Mouse (Mus musculus) hindbrain, embryonic 12.5 days (tissue): ENCODE data around the gene Scml4. TPM values are rescaled to one million over a fixed set of nuclear protein-coding genes. Genes with fewer than 3 reads are reported as not detected.
A peak's percentile ranks its signal among the peaks of the same experiment; 100 is the strongest.

Experiments used
- ATAC-seq: fragments of 200-750 bp; cut with Nextera tagmentation; 2 replicates; pipeline ENCODE4 v1.8.0; 2017; ENCODE audit warnings: moderate TSS enrichment; ENCODE audit not compliant: low FRiP score
- H3K27ac ChIP-seq: fragments of 300-500 bp; sonication (generic); 2 replicates; pipeline ENCODE4 v1.5.1; 2016; ENCODE audit warnings: mild to moderate bottlenecking
- H3K27me3 ChIP-seq: fragments of 300-500 bp; sonication (generic); 2 replicates; pipeline ENCODE4 v1.6.1; 2016; ENCODE audit warnings: mild to moderate bottlenecking
- H3K36me3 ChIP-seq: fragments of 300-500 bp; sonication (generic); 2 replicates; pipeline ENCODE4 v1.6.1; 2016; ENCODE audit warnings: mild to moderate bottlenecking
- H3K4me1 ChIP-seq: fragments of 300-500 bp; sonication (generic); 2 replicates; pipeline ENCODE4 v1.6.1; 2016
- H3K4me2 ChIP-seq: fragments of 300-500 bp; sonication (generic); replicated peaks from 2 replicates; pipeline ENCODE4 v1.6.1; 2016; ENCODE audit warnings: mild to moderate bottlenecking
- H3K4me3 ChIP-seq: fragments of 300-500 bp; sonication (generic); 2 replicates; pipeline ENCODE4 v1.5.1; 2016; ENCODE audit warnings: mild to moderate bottlenecking
- H3K9ac ChIP-seq: fragments of 300-500 bp; sonication (generic); 2 replicates; pipeline ENCODE4 v1.6.1; 2016; ENCODE audit warnings: mild to moderate bottlenecking, moderate library complexity
- H3K9me3 ChIP-seq: fragments of 300-500 bp; sonication (generic); replicated peaks from 2 replicates; pipeline ENCODE4 v1.6.1; 2016; ENCODE audit warnings: mild to moderate bottlenecking
- WGBS: fragments of 180-500 bp; shearing (Covaris S2); methylation state at CpG from one replicate; pipeline ENCODE4 v1.1.7; 2016; 5-methylcytosine and 5-hydroxymethylcytosine counted together
- polyA plus RNA-seq: library from polyadenylated mRNA; unstranded; fragments of >200 nt; fragmentation: Nextera tagmentation; extraction: Ambion mirVana; gene quantifications from 2 replicates; pipeline ENCODE4 v1.2.1, GENCODE M21; 2016

Scml4 gene
- polyA plus RNA-seq, 1 experiment from 2014 or later = 4.0 TPM

DNA sequence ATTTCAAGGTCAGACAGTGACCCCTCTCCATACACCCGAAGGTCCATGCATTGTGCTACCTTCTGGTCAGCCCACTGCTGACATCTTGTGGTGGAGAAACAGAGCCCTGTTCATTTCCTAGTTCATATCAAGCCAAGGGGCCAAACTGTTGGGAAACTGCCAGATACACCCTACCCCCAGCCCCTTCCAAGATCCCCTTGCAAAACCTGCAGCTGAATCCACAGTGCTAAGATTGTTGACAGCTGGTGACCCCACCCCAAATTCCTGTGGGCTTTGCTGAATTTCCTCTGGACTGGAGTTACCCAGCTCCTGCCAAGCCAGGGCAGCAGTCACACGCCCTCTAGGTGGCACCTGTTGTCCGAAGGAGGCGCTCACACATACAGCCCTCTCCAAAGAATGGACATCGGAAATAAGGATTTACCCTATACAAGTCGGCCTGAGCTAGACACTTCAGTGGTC is 127.5 kb downstream of the Scml4 start:
- H3K9ac ChIP-seq = no peak overlapping the region
- no peaks in the 10 kb centered on the region for H3K9me3 ChIP-seq
- no peaks in the 10 kb centered on the region; the same call in 1 of the 2 replicates for H3K27me3 ChIP-seq
- 15% methylated on average over 6 of the region's 6 CpGs for WGBS
- H3K4me3 ChIP-seq = no peak overlapping the region
- H3K4me1 ChIP-seq = peaks cover 19% of the 10 kb centered on the region
- peak; percentile 69 for ATAC-seq
- H3K36me3 ChIP-seq = no peaks in the 10 kb centered on the region
- H3K27ac ChIP-seq = no peak overlapping the region
- no peak overlapping the region for H3K4me2 ChIP-seq

DNA sequence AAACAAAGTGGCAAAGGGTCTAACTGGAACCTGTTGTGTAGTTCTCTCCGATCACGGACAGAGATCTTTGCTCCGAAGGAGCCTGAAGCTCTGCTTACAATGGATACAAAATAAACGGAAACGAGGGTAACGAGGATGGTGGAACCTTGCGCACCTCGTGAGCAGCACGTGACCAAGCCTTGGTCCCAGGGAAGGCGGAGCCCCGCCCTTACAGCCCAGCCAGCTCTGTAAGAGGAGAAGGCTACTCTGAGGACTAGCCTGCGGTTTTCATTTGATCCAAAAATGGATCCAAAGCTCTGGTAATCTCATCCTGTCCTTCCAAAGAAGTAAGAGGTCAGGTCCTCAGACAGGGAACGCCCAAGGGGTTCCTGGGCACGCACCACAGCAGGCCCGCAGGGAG is 128.5 kb downstream of the Scml4 start:
- Histone ChIP-seq H3K4me1 (peaks cover 20% of the 10 kb centered on the region), H3K27ac (no peak overlapping the region), H3K9ac (no peak overlapping the region), H3K4me3 (no peak overlapping the region), H3K27me3 (peaks cover 4% of the 10 kb centered on the region), H3K9me3 (no peaks in the 10 kb centered on the region), H3K36me3 (no peaks in the 10 kb centered on the region), H3K4me2 (no peak overlapping the region)
- 57% methylated on average over 15 of the region's 15 CpGs for WGBS
- ATAC-seq = no peak

- H3K4me2 ChIP-seq = no peak overlapping the region
- H3K4me3 ChIP-seq = no peak overlapping the region
- H3K4me1 ChIP-seq = peaks cover 30% of the 10 kb centered on the region
- H3K27me3 ChIP-seq = peaks cover 4% of the 10 kb centered on the region
- WGBS = 34% methylated on average over 6 of the region's 6 CpGs
- H3K9me3 ChIP-seq = no peaks in the 10 kb centered on the region
- no peaks in the 10 kb centered on the region for H3K36me3 ChIP-seq
- ATAC-seq = no peak
- H3K9ac ChIP-seq = no peak overlapping the region
- no peak overlapping the region for H3K27ac ChIP-seq
These were observed 129.7 kb downstream of the Scml4 start for GRCm38 (mm10) chr10:42989910-42990309.

- no peaks in the 10 kb centered on the region for H3K9me3 ChIP-seq
- peaks cover 4% of the 10 kb centered on the region; the same call in 1 of the 2 replicates for H3K27me3 ChIP-seq
- no peaks in the 10 kb centered on the region for H3K36me3 ChIP-seq
- H3K4me3 ChIP-seq = no peak overlapping the region
- H3K4me2 ChIP-seq = no peak overlapping the region
- no peak overlapping the region for H3K9ac ChIP-seq
- WGBS = 56% methylated on average over 9 of the region's 9 CpGs
- no peak for ATAC-seq
- no peak overlapping the region for H3K27ac ChIP-seq
- peaks cover 35% of the 10 kb centered on the region for H3K4me1 ChIP-seq
These were observed 130.8 kb downstream of the Scml4 start for GRCm38 (mm10) chr10:42991018-42991417.

DNA sequence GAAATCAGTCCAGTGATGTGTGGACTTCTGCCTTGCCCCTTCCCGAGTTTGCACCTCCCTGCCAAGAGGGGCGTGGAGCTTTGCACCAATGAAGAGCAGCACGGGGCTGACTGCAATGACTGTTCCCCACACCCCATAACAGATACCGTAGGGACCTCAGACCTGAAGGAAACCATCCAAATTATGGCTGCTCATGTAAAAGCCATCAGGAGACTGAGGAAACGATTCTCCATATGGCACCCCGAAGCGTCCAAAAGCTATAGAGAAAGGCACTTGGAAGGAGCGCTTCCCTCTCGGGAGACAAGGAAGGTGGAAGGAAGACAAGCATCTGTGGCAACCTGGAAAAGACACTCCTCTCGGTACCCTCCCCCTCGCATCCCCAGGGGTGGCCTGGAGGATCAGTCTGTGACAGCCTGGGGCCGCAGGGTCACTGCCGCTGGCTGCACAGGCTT is 134.2 kb downstream of the Scml4 start:
- Histone ChIP-seq H3K9ac (no peak overlapping the region), H3K36me3 (no peaks in the 10 kb centered on the region), H3K27me3 (peaks cover 4% of the 10 kb centered on the region; the same call in 1 of the 2 replicates), H3K4me3 (no peak overlapping the region), H3K4me1 (peaks cover 29% of the 10 kb centered on the region), H3K27ac (peak overlapping the region; percentile 32; the same call in 1 of the 2 replicates), H3K4me2 (0 out of 2 replicates have a peak overlapping the region, but pooled peaks have one; percentile 18), H3K9me3 (no peaks in the 10 kb centered on the region)
- WGBS = 23% methylated on average over 13 of the region's 13 CpGs
- ATAC-seq = no peak

DNA sequence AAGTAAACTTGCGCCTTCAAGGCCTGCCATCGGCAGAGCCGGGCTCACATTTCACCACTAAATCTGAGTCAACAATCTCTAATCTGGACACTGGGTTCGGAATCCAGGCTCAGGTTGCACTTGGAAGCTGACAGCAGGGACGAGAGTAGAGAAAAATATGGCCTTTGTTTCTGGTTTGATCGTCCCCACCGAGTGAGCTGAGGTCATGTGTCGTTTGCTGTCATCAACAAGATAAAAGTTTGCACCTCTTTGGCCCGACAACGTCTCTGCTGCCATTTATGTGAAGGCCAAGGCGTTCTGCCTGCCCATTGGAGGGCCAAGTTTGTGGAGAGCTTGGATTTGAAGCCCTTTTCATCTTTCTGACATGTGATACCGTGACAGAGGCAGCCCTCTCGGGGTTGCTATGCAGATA is 135.3 kb downstream of the Scml4 start:
- Histone ChIP-seq H3K27ac (peak overlapping the region; percentile 62; the same call in 1 of the 2 replicates), H3K9ac (no peak overlapping the region), H3K36me3 (no peaks in the 10 kb centered on the region), H3K27me3 (peaks cover 4% of the 10 kb centered on the region; the same call in 1 of the 2 replicates), H3K4me2 (no peak overlapping the region), H3K4me1 (peaks cover 29% of the 10 kb centered on the region), H3K4me3 (no peak overlapping the region), H3K9me3 (no peaks in the 10 kb centered on the region)
- 46% methylated on average over 13 of the region's 13 CpGs for WGBS
- no peak for ATAC-seq

- H3K4me2 ChIP-seq = no peak overlapping the region
- H3K9me3 ChIP-seq = no peaks in the 10 kb centered on the region
- H3K27me3 ChIP-seq = peaks cover 4% of the 10 kb centered on the region; the same call in 1 of the 2 replicates
- no peak overlapping the region for H3K27ac ChIP-seq
- H3K4me3 ChIP-seq = no peak overlapping the region
- H3K4me1 ChIP-seq = peaks cover 25% of the 10 kb centered on the region
- no peaks in the 10 kb centered on the region for H3K36me3 ChIP-seq
- no peak overlapping the region for H3K9ac ChIP-seq
- ATAC-seq = no peak
- 84% methylated on average over 2 of the region's 2 CpGs for WGBS
These were observed 137.1 kb downstream of the Scml4 start for GRCm38 (mm10) chr10:42997278-42997677.

- Histone ChIP-seq H3K4me1 (peaks cover 29% of the 10 kb centered on the region), H3K4me3 (no peak overlapping the region), H3K4me2 (no peak overlapping the region), H3K9me3 (no peaks in the 10 kb centered on the region), H3K27ac (no peak overlapping the region), H3K27me3 (no peaks in the 10 kb centered on the region), H3K36me3 (0 out of 2 replicates have a peak, but pooled peaks cover 4% of the 10 kb centered on the region), H3K9ac (no peak overlapping the region)
- no peak for ATAC-seq
- WGBS = 90% methylated on average over 10 of the region's 10 CpGs
These were observed 139.2 kb downstream of the Scml4 start for GRCm38 (mm10) chr10:42999324-42999723.

GRCm38 (mm10) chr10:43001433-43001832 is 141.3 kb downstream of the Scml4 start:
- WGBS = 69% methylated on average over 3 of the region's 3 CpGs
- Histone ChIP-seq H3K36me3 (0 out of 2 replicates have a peak, but pooled peaks cover 4% of the 10 kb centered on the region), H3K27me3 (no peaks in the 10 kb centered on the region), H3K9me3 (no peaks in the 10 kb centered on the region), H3K27ac (no peak overlapping the region), H3K4me2 (no peak overlapping the region), H3K4me1 (peaks cover 19% of the 10 kb centered on the region), H3K9ac (no peak overlapping the region), H3K4me3 (no peak overlapping the region)
- ATAC-seq = no peak

DNA sequence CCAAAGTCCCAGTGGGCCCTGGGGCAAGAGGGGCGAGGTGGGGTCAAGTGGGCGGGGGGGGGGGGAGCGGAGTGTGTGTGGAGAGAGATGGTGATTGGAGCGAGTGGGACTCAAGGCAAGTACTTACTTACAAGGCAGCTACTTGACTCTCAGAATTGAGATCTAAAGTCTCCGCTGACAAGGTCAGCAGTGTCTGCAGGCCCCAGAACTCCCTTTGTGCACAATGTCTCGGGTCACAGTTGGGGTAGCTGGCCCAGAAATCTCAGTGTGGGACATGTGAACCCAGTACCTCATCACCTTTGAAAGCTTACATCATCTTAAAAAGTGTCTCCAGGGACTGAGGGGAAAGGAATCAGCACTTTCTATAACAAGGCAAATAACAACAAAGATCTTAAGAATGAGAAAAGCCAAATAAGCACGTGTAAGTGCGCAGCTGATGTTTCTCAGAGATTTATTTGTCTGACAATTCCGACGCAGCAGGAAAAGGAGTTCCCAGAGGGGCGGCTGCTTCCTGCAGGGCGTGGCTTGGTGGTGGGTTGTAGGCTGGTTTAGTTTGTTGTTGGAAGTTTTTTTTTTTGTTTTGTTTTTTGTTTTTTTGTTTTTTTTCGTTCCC is 142.0 kb downstream of the Scml4 start:
- WGBS = 3% methylated on average over 12 of the region's 13 CpGs
- H3K36me3 ChIP-seq = 0 out of 2 replicates have a peak, but pooled peaks cover 4% of the 10 kb centered on the region
- H3K4me1 ChIP-seq = peaks cover 19% of the 10 kb centered on the region
- no peak overlapping the region for H3K9ac ChIP-seq
- H3K9me3 ChIP-seq = no peaks in the 10 kb centered on the region
- no peaks in the 10 kb centered on the region for H3K27me3 ChIP-seq
- H3K4me3 ChIP-seq = no peak overlapping the region
- no peak overlapping the region for H3K27ac ChIP-seq
- ATAC-seq = no peak
- H3K4me2 ChIP-seq = peak overlapping the region; percentile 46

DNA sequence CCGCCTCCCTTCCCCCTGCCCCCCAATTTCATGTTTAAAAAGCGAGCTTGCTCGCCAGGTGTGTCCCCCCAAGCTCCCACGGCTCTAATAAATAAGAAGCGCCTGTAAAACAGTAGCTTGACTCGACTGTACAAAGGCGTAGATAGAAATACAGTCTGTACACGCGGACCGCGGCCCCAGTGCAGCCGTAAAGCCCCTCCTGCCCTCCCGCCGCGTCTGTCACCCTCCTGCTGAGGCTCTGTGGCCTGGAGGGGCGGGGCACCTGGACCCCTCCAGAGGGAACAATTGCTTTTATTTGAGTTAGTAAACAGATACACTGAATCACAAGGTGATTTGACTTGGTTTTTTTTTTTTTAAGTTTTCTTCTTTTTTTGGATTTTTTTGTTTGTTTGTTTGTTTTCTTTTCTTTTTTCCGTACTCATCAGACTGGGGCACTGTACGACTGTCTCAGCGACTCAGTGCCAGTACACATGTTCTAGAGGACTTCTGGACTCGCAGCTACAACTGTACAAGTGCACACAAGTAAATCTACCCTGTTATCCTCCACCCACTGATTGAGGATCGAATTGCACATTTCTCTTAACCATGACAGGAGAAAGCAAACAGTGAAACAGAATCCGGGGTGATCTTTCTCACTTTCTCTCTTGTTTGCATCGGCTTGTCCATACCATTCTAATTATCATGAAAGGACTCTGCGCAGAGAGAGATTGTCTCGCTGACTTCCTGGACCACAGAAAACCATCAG is 142.7 kb downstream of the Scml4 start:
- WGBS = 7% methylated on average over 24 of the region's 25 CpGs
- Histone ChIP-seq H3K27ac (peak overlapping the region; percentile 48; the same call in 1 of the 2 replicates), H3K36me3 (0 out of 2 replicates have a peak, but pooled peaks cover 4% of the 10 kb centered on the region), H3K4me1 (peaks cover 19% of the 10 kb centered on the region), H3K9ac (no peak overlapping the region), H3K4me2 (peak overlapping the region; percentile 46), H3K4me3 (peak overlapping the region; percentile 18), H3K27me3 (no peaks in the 10 kb centered on the region), H3K9me3 (no peaks in the 10 kb centered on the region)
- no peak for ATAC-seq

DNA sequence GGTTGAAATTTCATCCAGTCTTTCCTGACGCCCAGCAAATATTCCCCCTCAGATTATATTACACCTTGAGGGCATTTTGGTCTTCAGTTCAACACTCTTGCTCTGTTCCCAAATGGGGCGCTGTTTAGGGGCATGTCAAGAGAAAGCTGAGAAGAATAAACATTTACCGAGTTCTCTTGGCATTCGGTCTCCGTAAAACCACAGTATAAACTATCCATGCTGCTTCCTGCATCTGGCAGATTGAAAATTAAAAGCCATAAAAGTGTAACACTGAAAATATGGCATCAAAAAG is 143.2 kb downstream of the Scml4 start:
- Histone ChIP-seq H3K36me3 (0 out of 2 replicates have a peak, but pooled peaks cover 4% of the 10 kb centered on the region), H3K27ac (no peak overlapping the region), H3K27me3 (no peaks in the 10 kb centered on the region), H3K4me2 (no peak overlapping the region), H3K9ac (no peak overlapping the region), H3K4me3 (no peak overlapping the region), H3K4me1 (peaks cover 19% of the 10 kb centered on the region), H3K9me3 (no peaks in the 10 kb centered on the region)
- WGBS = 39% methylated on average over 5 of the region's 5 CpGs
- ATAC-seq = no peak
